Mouse (Mus musculus): Measurements from ENCODE around the gene Cd7.
"Not testable (repeated sequence)": the region's sequence is repeated elsewhere in the genome, so short reads cannot be mapped to it uniquely, and the experiment has no call there.

Cd7 gene

DNA sequence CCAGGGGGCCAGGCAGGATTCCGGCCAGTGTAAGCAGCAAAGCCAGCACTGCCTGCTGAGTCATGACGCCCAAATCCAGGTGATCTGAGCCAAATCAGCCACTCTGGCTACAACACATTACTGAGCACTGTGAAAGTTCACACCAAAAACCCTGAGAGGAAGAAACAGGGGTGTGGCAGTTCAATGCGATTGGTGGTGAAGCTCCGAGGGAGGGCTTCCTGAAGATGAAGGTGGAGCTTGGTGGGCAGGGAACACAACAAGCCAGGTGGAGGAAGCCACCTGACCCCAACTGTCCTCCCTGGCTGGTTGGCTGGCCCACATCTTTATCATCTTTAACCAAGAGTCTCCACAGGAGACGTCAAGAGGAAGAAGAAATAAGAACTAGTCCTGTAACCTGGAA lies at the start of gene Cd7:
Gene Cd7, minus strand, starts transcription at position 117 of the 400 bp plus-strand sequence.
- no peak for DNase-seq (ENCODE audit: low read depth, low spot score)

DNA sequence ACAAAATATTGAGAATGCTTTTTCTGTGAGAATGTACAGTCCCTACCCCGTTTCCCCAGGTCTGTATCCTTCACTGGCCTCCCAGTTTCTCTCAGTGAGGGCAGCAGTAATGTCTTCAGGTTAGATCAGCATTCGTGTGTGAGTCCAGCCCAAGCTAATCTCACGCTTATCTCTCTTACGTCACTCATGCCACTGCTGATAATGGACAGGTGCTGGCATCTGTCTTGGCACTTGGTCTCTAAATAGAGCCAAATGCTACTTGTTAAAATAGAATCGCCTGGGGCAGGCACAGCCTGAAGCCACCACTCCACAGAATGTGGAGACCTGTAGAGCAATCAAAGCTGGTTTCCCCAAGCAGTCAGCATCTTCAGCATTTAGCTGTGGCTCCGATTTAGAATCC lies 49.8 kb upstream of the Cd7 start:
- no peak for DNase-seq (ENCODE audit: low read depth, low spot score)

DNA sequence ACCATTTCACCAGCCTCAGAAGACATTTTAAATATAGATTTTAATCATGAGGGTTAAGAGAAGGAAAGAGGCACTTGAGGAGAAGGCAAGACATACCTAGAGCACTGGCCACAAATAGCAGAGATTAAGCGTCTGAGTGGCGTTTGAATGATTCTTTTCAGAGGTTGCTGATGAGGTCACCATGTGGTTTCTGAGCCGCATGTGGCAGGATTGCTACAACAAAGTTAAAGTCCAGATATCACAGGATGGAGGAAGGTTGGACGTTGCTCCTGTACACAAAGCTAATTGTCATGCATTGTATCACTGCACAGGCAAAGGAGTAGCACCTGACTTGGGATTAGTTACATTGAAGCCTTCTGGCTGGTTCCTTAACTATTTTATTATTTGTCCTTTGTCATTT lies 47.1 kb upstream of the Cd7 start:
- no peak for DNase-seq (ENCODE audit: low read depth, low spot score)

GRCm38 (mm10) chr11:121085181-121085580 lies 46.0 kb upstream of the Cd7 start:
- DNase-seq (ENCODE audit: low read depth, low spot score), result no peak

DNA sequence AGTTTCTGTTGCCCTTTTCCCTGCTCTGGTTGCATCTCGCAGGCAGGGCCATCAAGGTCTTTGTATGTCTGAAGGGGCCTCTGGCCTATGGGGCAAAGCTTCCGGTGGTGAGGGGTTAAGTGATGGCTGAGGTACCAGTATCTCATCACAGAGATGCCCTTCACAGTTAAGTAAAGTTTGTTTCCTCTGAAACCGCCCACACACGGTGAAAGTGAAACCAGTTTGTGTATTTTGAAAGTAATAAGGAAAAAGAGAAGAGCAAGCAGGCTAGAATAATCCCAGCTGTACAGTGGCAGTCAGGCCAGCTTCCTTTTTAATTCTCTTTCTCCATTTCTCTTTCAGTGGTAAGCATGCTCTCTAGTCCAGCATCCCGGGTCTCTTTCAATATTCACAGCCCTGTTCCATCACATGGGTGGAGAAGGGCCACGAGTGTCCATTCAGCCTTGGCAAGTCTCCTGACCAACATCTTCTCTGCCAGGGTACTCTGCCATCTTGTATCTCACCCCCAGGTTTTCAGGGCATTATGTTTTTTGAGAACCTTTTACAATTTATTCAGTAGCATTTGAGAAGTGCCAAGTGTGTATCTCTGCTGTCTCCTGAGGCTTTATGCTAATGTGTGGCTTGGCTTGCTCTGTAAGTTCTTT lies 43.8 kb upstream of the Cd7 start:
- no peak for DNase-seq (ENCODE audit: low read depth, low spot score)

- no peak for DNase-seq (ENCODE audit: low read depth, low spot score)
Observed at GRCm38 (mm10) chr11:121082250-121082649, 43.0 kb upstream of the Cd7 start.

- no peak for DNase-seq (ENCODE audit: low read depth, low spot score)
Observed at GRCm38 (mm10) chr11:121081120-121081519, 41.9 kb upstream of the Cd7 start, which contains the start of gene Sectm1a. Sectm1a (minus strand) TSS chr11:121081220.

DNA sequence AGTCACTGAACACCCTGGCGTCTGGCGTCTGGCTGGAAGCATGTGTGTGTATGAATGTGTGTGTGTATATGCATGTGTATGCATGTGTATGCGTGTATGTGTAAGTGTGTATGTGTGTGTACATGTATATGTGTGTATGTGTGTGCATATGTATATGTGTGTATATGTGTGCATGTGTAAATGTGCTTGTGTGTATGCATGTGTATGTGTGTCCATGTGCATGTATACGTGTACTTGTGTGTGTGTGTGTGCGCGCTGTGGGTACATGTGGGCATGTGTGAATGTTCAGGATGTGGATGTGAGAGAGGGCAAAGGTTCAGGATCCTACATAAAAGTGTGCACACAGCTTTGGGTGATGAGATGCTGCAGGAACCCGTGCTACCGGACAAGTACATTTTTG lies 41.1 kb upstream of the Cd7 start:
- no peak for DNase-seq (ENCODE audit: low read depth, low spot score)

GRCm38 (mm10) chr11:121075655-121076054 lies 36.4 kb upstream of the Cd7 start:
- no peak for DNase-seq (ENCODE audit: low read depth, low spot score)

GRCm38 (mm10) chr11:121069662-121070061 lies 30.4 kb upstream of the Cd7 start:
- DNase-seq (ENCODE audit: low read depth, low spot score), result not testable (repeated sequence)

- no peak for DNase-seq (ENCODE audit: low read depth, low spot score)
Observed at GRCm38 (mm10) chr11:121067895-121068294, 28.7 kb upstream of the Cd7 start.

DNA sequence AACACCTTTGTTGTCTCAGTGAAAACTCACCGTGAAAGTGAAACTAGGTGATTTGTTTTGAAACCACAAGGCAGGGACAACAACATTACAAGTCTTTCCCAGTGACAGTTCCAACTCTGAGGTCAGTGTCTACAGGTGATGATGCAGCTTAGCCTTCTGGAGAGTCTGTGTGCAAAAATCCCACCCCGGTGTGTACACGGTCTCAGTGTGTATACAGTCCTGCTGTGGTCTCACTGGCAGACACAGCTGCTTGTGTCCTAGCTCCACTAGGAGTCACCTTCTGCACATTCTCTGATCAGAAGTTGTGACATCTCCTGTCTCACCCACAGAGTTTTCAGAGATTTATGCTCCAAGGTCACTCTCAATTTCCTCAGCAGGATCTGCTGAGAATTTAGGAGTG lies 25.0 kb upstream of the Cd7 start:
- no peak for DNase-seq (ENCODE audit: low read depth, low spot score)

DNA sequence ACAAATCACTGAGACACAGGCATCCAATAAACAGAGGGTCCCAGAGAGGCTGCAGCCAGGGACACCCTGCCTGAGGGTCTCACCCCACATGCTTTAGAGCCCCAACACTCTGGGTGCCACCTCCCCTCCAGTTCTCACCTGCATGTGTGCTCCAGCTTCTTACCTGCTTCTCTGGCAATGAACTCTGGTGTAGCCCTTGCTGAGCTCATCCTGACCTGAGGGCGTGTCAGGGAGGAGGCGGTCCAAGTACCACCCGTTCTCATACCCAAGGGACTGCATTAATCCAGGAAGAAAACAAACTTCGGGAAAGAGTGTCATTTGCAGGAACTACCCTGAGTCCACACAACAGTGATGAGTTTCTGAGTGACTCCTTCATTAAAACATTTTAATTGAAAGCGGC lies 24.2 kb upstream of the Cd7 start, which contains the start of gene Sectm1b:
Gene Sectm1b, minus strand, starts transcription at position 191 of the 400 bp plus-strand sequence.
- DNase-seq (ENCODE audit: low read depth, low spot score), result no peak

DNA sequence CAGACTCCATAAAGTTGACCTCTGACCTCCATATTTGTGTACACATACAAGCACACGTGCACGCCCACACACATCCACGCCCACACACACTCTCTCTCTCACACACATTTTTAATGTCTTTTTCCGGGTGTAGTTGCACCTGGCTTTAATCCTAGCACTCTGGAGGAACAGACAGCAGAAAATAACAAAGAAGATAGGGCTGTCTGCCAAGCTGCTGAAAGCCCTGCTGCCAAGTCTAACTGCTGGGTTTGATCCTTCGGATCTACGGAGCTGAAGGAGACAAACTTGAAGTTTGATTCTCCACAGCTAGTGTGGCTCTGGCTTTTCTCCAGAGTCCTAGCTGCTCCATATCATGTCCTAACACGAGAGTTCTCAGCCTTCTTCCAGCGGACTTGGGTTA lies 22.4 kb upstream of the Cd7 start:
- DNase-seq (ENCODE audit: low read depth, low spot score), result no peak

DNA sequence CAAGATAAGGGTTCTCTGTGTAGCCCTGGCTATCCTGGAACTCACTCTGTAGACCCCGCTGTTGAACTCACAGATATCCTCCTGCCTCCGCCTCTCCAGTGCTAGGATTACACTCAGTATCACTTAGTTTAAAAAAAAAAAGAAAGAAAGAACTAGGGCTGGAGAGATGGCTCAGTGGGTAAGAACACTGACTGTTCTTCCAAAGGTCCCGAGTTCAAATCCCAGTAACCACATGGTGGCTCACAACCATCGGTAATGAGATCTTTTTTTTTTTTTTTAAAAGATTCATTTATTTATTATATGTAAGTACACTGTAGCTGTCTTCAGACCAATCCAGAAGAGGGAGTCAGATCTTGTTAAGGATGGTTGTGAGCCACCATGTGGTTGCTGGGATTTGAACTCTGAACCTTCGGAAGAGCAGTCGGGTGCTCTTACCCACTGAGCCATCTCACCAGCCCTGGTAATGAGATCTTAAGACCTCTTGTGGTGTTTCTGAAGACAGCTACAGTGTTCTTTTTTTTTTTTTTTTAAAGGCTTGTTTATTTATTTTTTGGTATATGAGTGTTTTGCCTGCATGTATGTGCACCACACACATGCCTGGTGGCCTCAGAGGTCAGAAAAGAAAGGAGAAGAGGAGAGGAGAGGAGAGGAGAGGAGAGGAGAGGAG lies 21.3 kb upstream of the Cd7 start:
- not testable (repeated sequence) for DNase-seq (ENCODE audit: low read depth, low spot score)

DNA sequence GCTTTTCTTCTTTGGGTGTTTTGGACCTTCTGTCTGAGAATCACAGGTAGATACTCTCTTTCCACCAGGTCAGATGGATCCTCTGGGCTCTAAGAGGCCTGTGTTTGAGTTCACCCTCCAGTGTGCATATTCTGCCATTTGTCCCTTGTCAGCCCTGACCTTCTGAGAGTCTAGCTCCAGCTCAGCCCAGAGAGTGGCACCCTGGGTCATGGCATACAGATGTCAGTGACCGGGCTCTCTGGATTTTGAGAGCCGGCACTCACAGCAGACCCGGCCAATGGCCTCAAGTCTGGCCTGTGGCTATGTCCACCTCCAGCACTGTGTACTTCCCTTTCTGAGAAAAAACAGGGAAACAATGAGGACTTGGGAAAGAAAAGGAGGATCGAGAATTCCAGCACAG lies 20.3 kb upstream of the Cd7 start:
- DNase-seq (ENCODE audit: low read depth, low spot score), result no peak

- no peak for DNase-seq (ENCODE audit: low read depth, low spot score)
Observed at GRCm38 (mm10) chr11:121058956-121059355, 19.7 kb upstream of the Cd7 start.

GRCm38 (mm10) chr11:121058122-121058521 lies 18.9 kb upstream of the Cd7 start:
- no peak for DNase-seq (ENCODE audit: low read depth, low spot score)

DNA sequence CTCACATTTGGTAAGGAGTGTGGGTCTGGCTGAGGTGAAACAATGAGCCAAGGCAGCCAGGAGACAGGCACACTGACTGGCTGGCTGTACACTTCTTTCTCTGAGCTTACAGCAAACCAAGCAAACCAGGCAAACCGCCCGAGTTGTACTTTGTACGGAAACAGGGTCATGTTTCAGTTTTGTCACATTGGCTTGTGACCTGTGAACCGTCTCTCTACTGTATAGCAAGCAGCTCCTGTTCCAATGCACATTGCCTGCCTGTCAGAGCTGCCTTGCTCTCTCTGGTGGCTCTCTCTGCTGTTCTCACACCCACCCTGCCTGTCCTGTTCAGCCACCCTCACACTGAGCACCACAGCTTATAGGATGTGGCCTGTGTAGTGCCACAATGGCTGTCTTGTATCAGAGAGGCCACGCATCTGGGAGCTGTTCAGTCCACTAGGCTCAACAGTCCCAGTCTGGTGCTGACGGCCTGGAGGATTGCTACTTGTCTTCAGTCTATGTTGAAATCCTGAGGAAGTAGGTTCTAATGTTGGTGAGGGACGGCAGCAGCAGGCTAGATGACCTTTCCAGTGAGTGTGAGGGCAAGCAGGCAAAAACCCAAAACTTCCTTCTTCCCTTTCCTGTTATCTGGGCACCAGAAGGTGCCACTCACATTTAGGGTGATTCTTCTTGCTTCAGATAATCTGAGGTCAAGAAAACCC lies 17.5 kb upstream of the Cd7 start:
- no peak for DNase-seq (ENCODE audit: low read depth, low spot score)

GRCm38 (mm10) chr11:121053536-121053935 lies 14.3 kb upstream of the Cd7 start:
- peak; percentile 93 for DNase-seq (ENCODE audit: low read depth, low spot score)

DNA sequence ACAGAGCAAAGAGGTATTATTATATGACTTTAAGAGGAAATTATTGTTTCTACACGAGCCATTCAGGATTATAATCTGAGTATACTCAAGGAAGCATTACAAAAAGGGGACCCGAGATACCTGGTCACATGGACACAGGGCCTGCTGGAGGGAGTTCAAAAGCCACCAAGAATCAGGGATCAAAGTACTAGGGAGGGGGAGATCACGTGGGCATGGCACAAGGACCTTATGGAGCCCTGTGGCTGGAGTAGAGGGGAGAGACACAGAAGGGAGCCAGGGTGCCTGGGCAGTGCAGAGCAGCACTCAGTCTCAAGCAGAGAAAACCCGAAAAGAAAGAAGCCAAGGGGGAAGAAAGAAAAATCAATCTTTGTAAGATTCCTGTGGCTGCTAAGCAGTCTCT lies 13.2 kb upstream of the Cd7 start:
- DNase-seq (ENCODE audit: low read depth, low spot score), result no peak

- no peak for DNase-seq (ENCODE audit: low read depth, low spot score)
Observed at GRCm38 (mm10) chr11:121051793-121052192, 12.6 kb upstream of the Cd7 start.

DNA sequence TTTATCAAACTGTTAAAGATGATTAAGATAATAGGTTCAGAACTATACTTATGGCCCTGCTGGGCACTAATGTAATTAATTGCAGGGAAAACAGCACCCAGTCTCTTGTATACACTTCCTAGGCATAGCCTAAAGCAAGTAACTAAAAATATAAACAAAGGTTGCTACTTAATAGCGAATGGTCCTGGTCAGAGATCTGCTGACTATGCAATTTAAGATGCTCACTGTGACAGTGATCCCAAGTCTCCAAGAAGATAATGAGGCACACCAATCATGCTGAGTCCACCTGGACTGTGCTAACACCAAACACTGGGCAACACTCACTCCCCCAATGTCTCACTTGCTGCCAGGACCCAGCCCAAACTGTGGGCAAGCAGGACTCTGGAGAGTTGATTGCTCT lies 10.6 kb upstream of the Cd7 start:
- DNase-seq (ENCODE audit: low read depth, low spot score), result no peak
